Mouse (Mus musculus) mammary gland, adult 2 months (tissue): ENCODE data around the gene Nipbl. TPM values are rescaled to one million over a fixed set of nuclear protein-coding genes. Genes with fewer than 3 reads are reported as not detected.

Source experiments
- polyA plus RNA-seq: library from polyadenylated mRNA; depleted of rRNA; stranded (reverse); fragments of >200 nt; gene quantifications from 2 replicates; pipeline ENCODE4 v1.2.3, GENCODE M21; 2012; ENCODE audit warnings: low replicate concordance; rRNA removed

Gene Nipbl
- polyA plus RNA-seq = 4.3 and 8.4 TPM in 2 replicates

DNA sequence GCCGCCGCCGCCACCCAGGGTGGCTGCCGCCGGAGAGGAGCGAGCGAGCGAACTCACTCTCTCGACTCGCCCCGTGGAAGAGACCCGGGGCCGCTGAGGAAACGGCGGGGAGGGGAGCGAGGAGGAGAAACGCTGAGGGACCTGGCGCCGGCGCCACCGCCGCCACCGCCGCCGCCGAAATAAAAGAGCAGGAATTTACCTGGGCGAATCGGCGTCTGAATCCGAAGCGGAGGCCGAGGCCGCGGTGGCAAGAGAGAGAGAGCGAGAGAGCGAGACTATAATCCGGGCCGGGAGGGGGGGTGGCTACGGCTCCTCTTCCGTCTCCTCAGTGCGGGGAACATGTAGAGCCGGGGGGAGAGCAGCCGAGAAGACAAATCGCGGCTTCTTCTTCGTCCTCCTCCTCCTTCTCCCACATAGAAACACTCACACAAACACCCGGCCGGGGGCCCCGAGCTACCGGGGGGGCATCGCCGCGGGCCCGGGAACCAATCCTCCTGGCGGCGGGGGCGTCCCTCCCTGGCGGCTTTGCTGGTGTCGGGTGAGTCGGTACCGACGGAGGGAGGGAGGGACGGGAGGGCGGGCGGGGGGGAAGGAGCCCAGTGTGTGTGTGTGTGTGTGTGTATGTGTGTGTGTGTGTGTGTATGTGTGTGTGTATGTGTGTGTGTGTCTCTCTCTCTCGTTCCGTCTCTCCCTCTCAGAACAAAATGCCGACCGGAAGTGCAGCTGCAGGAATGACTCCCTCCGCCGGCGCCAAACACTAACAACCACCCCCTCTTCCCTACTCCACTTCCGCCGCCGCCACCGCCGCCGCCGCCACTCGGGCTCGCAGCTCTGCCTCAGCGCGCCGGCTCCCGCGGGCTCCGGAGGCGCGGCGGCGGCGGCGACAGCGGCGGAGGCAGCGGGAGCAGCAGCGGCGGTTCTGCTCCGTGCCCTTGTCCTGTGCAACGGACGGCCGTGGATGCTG, at the start of gene Nipbl:
Gene Nipbl (minus strand): TSS at position 538 of the 964 bp plus-strand sequence.

Other genes with a start within 250 kb of the Nipbl start
- gene Gm2310, start 75.5 kb upstream of the Nipbl start, polyA plus RNA-seq = not detected in 2 replicates